Mouse (Mus musculus) heart, postnatal 0 days (tissue): ENCODE results near the gene Sdad1. TPM values are rescaled to one million over a fixed set of nuclear protein-coding genes. Genes with fewer than 3 reads are reported as not detected.

Experiments
- ATAC-seq: fragments of 200-750 bp; cut with Nextera tagmentation; 2 replicates; pipeline ENCODE4 v1.8.0; 2017; ENCODE audit warnings: low read depth, moderate number of reproducible peaks, moderate library complexity; ENCODE audit not compliant: insufficient read depth
- DNase-seq: peaks from one replicate; pipeline ENCODE4 v3.0.0-alpha.2; 2016; ENCODE audit warnings: low spot score
- H3K27ac ChIP-seq: fragments of 300-500 bp; sonication (generic); 2 replicates; pipeline ENCODE4 v1.5.1; 2014; ENCODE audit warnings: low read depth, mild to moderate bottlenecking
- H3K27me3 ChIP-seq: fragments of 300-500 bp; sonication (generic); 2 replicates; pipeline ENCODE4 v1.6.1; 2014; ENCODE audit warnings: low read length, mixed read lengths; ENCODE audit not compliant: control insufficient read depth, insufficient read depth
- H3K36me3 ChIP-seq: fragments of 300-500 bp; sonication (generic); replicated peaks from 2 replicates; pipeline ENCODE4 v1.6.1; 2014; ENCODE audit warnings: low read length, mixed read lengths; ENCODE audit not compliant: control insufficient read depth, insufficient read depth
- H3K4me1 ChIP-seq: fragments of 300-500 bp; sonication (generic); 2 replicates; pipeline ENCODE4 v1.6.1; 2014; ENCODE audit warnings: antibody characterized with exemption; ENCODE audit not compliant: control insufficient read depth, insufficient read depth
- H3K4me2 ChIP-seq: fragments of 300-500 bp; sonication (generic); 2 replicates; pipeline ENCODE4 v1.6.1; 2014; ENCODE audit warnings: low read depth, mild to moderate bottlenecking, low read length, moderate library complexity
- H3K4me3 ChIP-seq: fragments of 300-500 bp; sonication (generic); 2 replicates; pipeline ENCODE4 v1.5.1; 2014; ENCODE audit warnings: low read depth, low read length
- H3K9ac ChIP-seq: fragments of 300-500 bp; sonication (generic); replicated peaks from 2 replicates; pipeline ENCODE4 v1.6.1; 2014; ENCODE audit warnings: low read depth, low read length, mixed read lengths
- H3K9me3 ChIP-seq: fragments of 300-500 bp; sonication (generic); replicated peaks from 2 replicates; pipeline ENCODE4 v1.6.1; 2016; ENCODE audit warnings: low read length; ENCODE audit not compliant: control insufficient read depth
- CTCF ChIP-seq: IDR thresholded peaks from 2 replicates; pipeline ENCODE4 v1.5.1; 2016; ENCODE audit warnings: antibody characterized with exemption, control low read depth, low read depth
- EP300 ChIP-seq: IDR thresholded peaks from 2 replicates; pipeline ENCODE4 v1.6.1; 2016; ENCODE audit warnings: antibody characterized with exemption, low read depth
- WGBS: fragments of 180-500 bp; shearing (Covaris S2); extraction: QIAGEN DNeasy Blood & Tissue Kit; methylation state at CpG from one replicate; pipeline ENCODE4 v1.1.7; 2014; 5-methylcytosine and 5-hydroxymethylcytosine counted together
- polyA plus RNA-seq: library from polyadenylated mRNA; unstranded; fragments of >200 nt; fragmentation: Nextera tagmentation; extraction: Ambion mirVana; gene quantifications from 2 replicates; pipeline ENCODE4 v1.2.1, GENCODE M21; 2015
- total RNA-seq: library from RNA; depleted of rRNA; stranded (reverse); fragments of >200 nt; gene quantifications from 2 replicates; pipeline ENCODE4 v1.2.3, GENCODE M21; 2014; ENCODE audit warnings: low replicate concordance; rRNA removed

The Sdad1 gene
- total and polyA plus RNA-seq, 2 experiments from 2014 or later = 13.8 to 37.0 TPM

DNA sequence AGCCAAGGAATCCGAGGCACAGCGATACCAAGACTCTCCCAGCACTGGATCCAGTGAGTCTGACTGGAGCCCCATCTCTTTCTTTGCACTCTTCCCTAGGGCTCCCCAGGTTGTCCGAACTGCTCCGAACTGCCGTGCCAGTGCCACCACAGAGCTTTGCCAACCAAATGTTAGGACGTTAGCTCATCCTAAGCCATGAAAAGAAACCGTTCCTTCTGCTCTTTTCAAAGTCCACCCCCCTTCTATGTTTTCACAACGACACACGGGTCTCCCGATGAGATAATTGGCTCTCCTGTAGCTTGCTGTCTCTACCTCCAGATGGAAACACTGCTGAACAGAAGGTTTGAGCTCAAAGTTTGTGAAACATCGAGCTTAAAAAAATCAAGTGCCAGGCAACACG is 69.5 kb downstream of the Sdad1 start:
- Histone ChIP-seq H3K27ac (no peak overlapping the region), H3K4me2 (no peak overlapping the region), H3K27me3 (no peaks in the 10 kb centered on the region), H3K36me3 (no peaks in the 10 kb centered on the region), H3K9me3 (no peaks in the 10 kb centered on the region), H3K4me3 (no peak overlapping the region), H3K9ac (no peak overlapping the region), H3K4me1 (no peaks in the 10 kb centered on the region)
- 86% methylated on average over 12 of the region's 12 CpGs for WGBS
- DNase-seq = no peak
- no peak for TF ChIP-seq EP300
- TF ChIP-seq CTCF = no peak
- ATAC-seq = no peak

DNA sequence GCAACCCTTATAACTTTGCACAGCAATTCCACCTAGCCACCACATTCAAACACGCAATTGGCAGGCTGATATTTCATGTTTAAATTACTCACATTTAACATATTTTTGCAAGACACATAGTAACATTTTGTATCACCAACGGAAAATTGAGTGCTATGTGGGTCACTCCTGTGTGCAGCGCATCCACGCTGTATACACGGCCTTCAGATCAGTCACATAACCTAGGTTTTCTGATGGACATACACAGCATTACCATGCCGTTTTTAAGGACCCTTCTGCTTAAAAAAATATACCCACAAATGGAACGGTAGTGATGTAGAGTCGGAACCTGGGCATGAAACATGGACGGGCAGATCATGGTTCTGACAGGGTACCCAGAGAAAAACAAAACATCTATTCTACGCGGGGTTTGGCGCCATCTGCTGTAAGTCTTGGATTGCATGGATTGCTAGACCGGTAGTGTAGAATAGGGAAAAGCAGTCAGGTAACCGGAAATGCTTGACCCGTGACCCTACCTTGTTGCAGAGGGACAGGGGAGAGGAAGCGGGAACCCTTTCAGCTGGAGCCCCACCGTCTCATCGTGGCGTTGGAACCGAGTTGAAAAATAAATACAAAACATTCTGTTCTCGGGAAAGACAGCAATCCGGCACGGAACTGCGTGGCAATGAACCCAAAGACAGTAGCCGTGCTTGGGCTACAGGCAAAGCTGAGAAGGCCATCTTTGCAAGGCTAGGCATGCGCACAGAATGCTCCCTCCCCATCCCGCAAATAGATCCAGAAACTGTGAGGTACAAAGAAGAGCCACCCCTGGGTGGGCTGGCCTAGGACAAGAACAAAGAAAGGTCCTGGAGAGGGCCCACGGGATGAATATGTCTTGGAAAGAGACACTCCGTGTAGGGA is 70.7 kb downstream of the Sdad1 start:
- H3K4me1 ChIP-seq = no peaks in the 10 kb centered on the region
- no peaks in the 10 kb centered on the region for H3K36me3 ChIP-seq
- WGBS = 40% methylated on average over 29 of the region's 29 CpGs
- H3K4me2 ChIP-seq = peak overlapping the region; percentile 39; the same call in 1 of the 2 replicates
- TF ChIP-seq CTCF (peak; percentile 81), EP300 (no peak)
- H3K27me3 ChIP-seq = no peaks in the 10 kb centered on the region
- no peak overlapping the region; the same call in 1 of the 2 replicates for H3K9ac ChIP-seq
- DNase-seq = peak; percentile 35
- H3K9me3 ChIP-seq = no peaks in the 10 kb centered on the region
- no peak overlapping the region for H3K4me3 ChIP-seq
- ATAC-seq = no peak
- no peak overlapping the region for H3K27ac ChIP-seq

DNA sequence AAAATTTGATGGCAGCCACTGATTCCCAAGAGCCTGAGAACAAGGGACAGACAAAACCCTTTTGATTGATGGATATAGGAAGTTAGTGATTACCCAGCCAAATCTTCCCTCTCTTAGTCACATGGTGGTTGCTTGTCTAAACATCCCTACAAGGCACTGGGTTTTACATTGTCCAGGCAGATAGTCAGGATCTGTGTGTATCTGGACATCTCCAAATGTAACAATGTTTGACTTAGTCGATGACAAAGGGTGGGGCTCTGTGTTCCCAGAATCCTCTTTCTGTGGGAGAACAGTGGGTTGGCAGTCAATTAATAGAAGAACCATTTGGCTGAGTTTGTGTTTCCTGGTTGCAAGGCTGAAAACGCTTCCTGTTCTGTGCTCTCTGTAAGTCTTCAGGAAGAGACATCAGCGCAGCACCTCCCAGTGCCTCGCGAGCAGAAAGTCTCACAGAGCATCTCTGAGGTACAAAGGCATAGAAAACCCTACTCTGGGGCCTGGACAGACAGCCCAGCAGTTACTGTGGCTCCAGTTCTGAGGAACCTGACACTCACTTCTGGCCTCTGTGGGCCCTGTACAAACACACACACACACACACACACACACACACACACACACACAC is 75.2 kb downstream of the Sdad1 start:
- H3K9me3 ChIP-seq = no peaks in the 10 kb centered on the region
- no peaks in the 10 kb centered on the region for H3K27me3 ChIP-seq
- ATAC-seq = no peak
- H3K4me2 ChIP-seq = no peak overlapping the region
- TF ChIP-seq EP300 = no peak
- TF ChIP-seq CTCF = no peak
- H3K4me3 ChIP-seq = no peak overlapping the region
- H3K27ac ChIP-seq = no peak overlapping the region
- H3K9ac ChIP-seq = no peak overlapping the region
- peak; percentile 20 for DNase-seq
- WGBS = 54% methylated on average over 5 of the region's 5 CpGs
- no peaks in the 10 kb centered on the region for H3K4me1 ChIP-seq
- no peaks in the 10 kb centered on the region for H3K36me3 ChIP-seq

Other genes starting within 250 kb of the Sdad1 start
- 32.1 and 46.9 TPM in 2 replicates for gene G3bp2, start 226.8 kb downstream of the Sdad1 start, total RNA-seq
- 111 and 119 TPM in 2 replicates for gene G3bp2, start 226.8 kb downstream of the Sdad1 start, polyA plus RNA-seq
- gene Uso1, start 172.5 kb downstream of the Sdad1 start, total RNA-seq = 10.8 and 12.1 TPM in 2 replicates
- 24.9 and 25.5 TPM in 2 replicates for gene Uso1, start 172.5 kb downstream of the Sdad1 start, polyA plus RNA-seq
- gene U90926, start 95.1 kb downstream of the Sdad1 start, total RNA-seq = not detected in 2 replicates
- not detected in 2 replicates for gene U90926, start 95.1 kb downstream of the Sdad1 start, polyA plus RNA-seq
- 0.31 TPM in 1 of 2 replicates, not detected in the other for gene Ppef2, start 54.2 kb downstream of the Sdad1 start, total RNA-seq
- gene Ppef2, start 54.2 kb downstream of the Sdad1 start, polyA plus RNA-seq = 0.07 TPM in 1 of 2 replicates, not detected in the other
- gene Naaa, start 32.3 kb downstream of the Sdad1 start, total RNA-seq = 5.7 and 9.7 TPM in 2 replicates
- 6.4 and 7.5 TPM in 2 replicates for gene Naaa, start 32.3 kb downstream of the Sdad1 start, polyA plus RNA-seq
- not detected in 2 replicates for gene Cxcl9, start 17.6 kb upstream of the Sdad1 start, total RNA-seq
- 0.07 and 0.12 TPM in 2 replicates for gene Cxcl9, start 17.6 kb upstream of the Sdad1 start, polyA plus RNA-seq
- gene Art3, start 21.3 kb upstream of the Sdad1 start, total RNA-seq = 186 and 226 TPM in 2 replicates
- 294 and 306 TPM in 2 replicates for gene Art3, start 21.3 kb upstream of the Sdad1 start, polyA plus RNA-seq
- 0.81 and 9.7 TPM in 2 replicates for gene Cxcl10, start 38.4 kb upstream of the Sdad1 start, total RNA-seq
- 0.56 and 0.60 TPM in 2 replicates for gene Cxcl10, start 38.4 kb upstream of the Sdad1 start, polyA plus RNA-seq
- gene Nup54, start 124.7 kb upstream of the Sdad1 start, total RNA-seq = 14.2 and 35.0 TPM in 2 replicates
- 21.1 and 22.0 TPM in 2 replicates for gene Nup54, start 124.7 kb upstream of the Sdad1 start, polyA plus RNA-seq
- gene Scarb2, start 196.4 kb upstream of the Sdad1 start, total RNA-seq = 121 and 148 TPM in 2 replicates
- gene Scarb2, start 196.4 kb upstream of the Sdad1 start, polyA plus RNA-seq = 26.0 and 28.9 TPM in 2 replicates
- gene Fam47e, start 244.6 kb upstream of the Sdad1 start, total RNA-seq = not detected in 2 replicates
- 0.51 TPM in 1 of 2 replicates, not detected in the other for gene Fam47e, start 244.6 kb upstream of the Sdad1 start, polyA plus RNA-seq